Mouse (Mus musculus): ENCODE data around the gene Dock10. TPM values are rescaled to one million over a fixed set of nuclear protein-coding genes. Genes with fewer than 3 reads are reported as not detected.
"Not testable (repeated sequence)": the region's sequence is repeated elsewhere in the genome, so short reads cannot be mapped to it uniquely, and the experiment has no call there.

The Dock10 gene
- total RNA-seq (2021) = 10 to 100 TPM; 16.1 to 16.3 TPM
- long read RNA-seq, experiment 1, full-length matches to known transcripts = 1 of 2 reads
- long read RNA-seq, experiment 1, partial matches to known transcripts = 1 of 2 reads
- long read RNA-seq, experiment 1, other reads (novel, unspliced or antisense) = 0 of 2 reads
- long read RNA-seq, experiment 2, partial matches to known transcripts = 1 of 1 reads
- long read RNA-seq, experiment 2, other reads (novel, unspliced or antisense) = 0 of 1 reads

- DNase-seq = peak; percentile 31 to 42
Measured at GRCm38 (mm10) chr1:80757977-80758797, at the start of gene Dock10. Gene Dock10 (minus strand): TSS chr1:80758527.

- no peak for DNase-seq
Measured at GRCm38 (mm10) chr1:80806835-80807398, 48.6 kb upstream of the Dock10 start.

- no peak for DNase-seq
Measured at GRCm38 (mm10) chr1:80802023-80802422, 43.7 kb upstream of the Dock10 start.

GRCm38 (mm10) chr1:80785066-80785779 lies 26.9 kb upstream of the Dock10 start:
- DNase-seq = no peak

- DNase-seq = no peak
Measured at GRCm38 (mm10) chr1:80784155-80784554, 25.8 kb upstream of the Dock10 start.

GRCm38 (mm10) chr1:80765504-80765903 lies 7.2 kb upstream of the Dock10 start:
- DNase-seq = no peak

GRCm38 (mm10) chr1:80763042-80763950 lies 5.0 kb upstream of the Dock10 start:
- no peak for DNase-seq

GRCm38 (mm10) chr1:80758798-80759184 lies 464 bp upstream of the Dock10 start:
- no peak for DNase-seq

- DNase-seq = no peak
Measured at GRCm38 (mm10) chr1:80757650-80757976, 714 bp downstream of the Dock10 start.

- DNase-seq = peak in 1 of 2 experiments; percentile 19
Measured at GRCm38 (mm10) chr1:80756824-80757649, 1.3 kb downstream of the Dock10 start.

GRCm38 (mm10) chr1:80756060-80756439 lies 2.3 kb downstream of the Dock10 start:
- peak in 1 of 2 experiments; percentile 12 for DNase-seq

GRCm38 (mm10) chr1:80755296-80756059 lies 2.8 kb downstream of the Dock10 start:
- no peak for DNase-seq

GRCm38 (mm10) chr1:80749122-80749521 lies 9.2 kb downstream of the Dock10 start:
- not testable (repeated sequence) for DNase-seq

GRCm38 (mm10) chr1:80746691-80747463 lies 11.4 kb downstream of the Dock10 start:
- DNase-seq = no peak

GRCm38 (mm10) chr1:80746195-80746594 lies 12.1 kb downstream of the Dock10 start:
- no peak for DNase-seq

- no peak for DNase-seq
Measured at GRCm38 (mm10) chr1:80739472-80739871, 18.9 kb downstream of the Dock10 start.

- DNase-seq = no peak
Measured at GRCm38 (mm10) chr1:80737812-80738391, 20.4 kb downstream of the Dock10 start.

GRCm38 (mm10) chr1:80730582-80730981 lies 27.7 kb downstream of the Dock10 start:
- DNase-seq = no peak

- no peak for DNase-seq
Measured at GRCm38 (mm10) chr1:80730174-80730573, 28.2 kb downstream of the Dock10 start.
